Mouse (Mus musculus): ENCODE results near the gene Yap1. TPM values are rescaled to one million over a fixed set of nuclear protein-coding genes. Genes with fewer than 3 reads are reported as not detected.

The Yap1 gene
- 40.4 TPM for polyA plus RNA-seq (2014; fragmentation: Illumina TruSeq; extraction: RNeasy Lipid Tissue Mini Kit (QIAGEN cat#74804); ENCODE audit: low read depth, low replicate concordance)

DNA sequence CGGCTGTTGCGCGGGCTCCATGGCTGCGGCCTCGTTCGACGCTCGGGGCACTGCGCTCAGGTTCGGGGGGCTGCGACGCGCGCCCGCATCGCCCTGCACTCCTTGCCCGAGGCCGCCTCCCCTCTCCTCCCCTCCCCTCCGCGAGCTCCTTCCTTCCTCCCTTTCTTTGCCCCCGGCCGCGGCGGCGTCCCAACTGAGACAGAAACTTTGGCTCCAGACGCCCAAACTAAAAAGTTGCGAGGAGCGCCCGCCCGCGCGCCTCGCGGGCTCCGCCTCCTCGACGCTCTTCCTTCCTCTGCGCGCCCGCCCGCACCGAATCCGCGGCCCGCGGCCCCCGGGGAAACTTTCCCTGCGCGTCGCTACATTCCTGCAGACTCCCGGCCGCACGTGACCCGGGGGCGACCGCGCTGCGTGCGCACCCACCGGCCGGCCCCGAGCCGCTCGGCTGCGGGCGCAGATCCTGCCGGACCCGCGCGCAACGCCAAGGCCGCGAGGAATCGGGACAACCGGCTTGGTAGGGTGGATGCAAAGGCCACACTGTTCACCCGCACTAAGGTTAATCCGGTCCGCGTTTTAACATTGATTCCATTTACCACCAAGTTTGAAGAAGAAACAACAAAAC lies at the start of gene Yap1:
Gene Yap1, minus strand, starts transcription at position 227 of the 622 bp plus-strand sequence.

GRCm38 (mm10) chr9:8042338-8043043 lies 38.1 kb upstream of the Yap1 start, which contains the start of gene Cfap300:
Cfap300 (minus strand) TSS chr9:8042823.

Other genes with a start within 250 kb of the Yap1 start
- gene Tmem123, start 240.6 kb downstream of the Yap1 start, polyA plus RNA-seq (2014; fragmentation: Illumina TruSeq; extraction: RNeasy Lipid Tissue Mini Kit (QIAGEN cat#74804); ENCODE audit: low read depth, low replicate concordance), result 76.7 TPM
- 35.5 TPM for gene Birc2, start 167.5 kb downstream of the Yap1 start, polyA plus RNA-seq (2014; fragmentation: Illumina TruSeq; extraction: RNeasy Lipid Tissue Mini Kit (QIAGEN cat#74804); ENCODE audit: low read depth, low replicate concordance)
- gene Birc3, start 131.4 kb downstream of the Yap1 start, polyA plus RNA-seq (2014; fragmentation: Illumina TruSeq; extraction: RNeasy Lipid Tissue Mini Kit (QIAGEN cat#74804); ENCODE audit: low read depth, low replicate concordance), result 18.3 TPM
- 1.2 TPM for gene Cfap300, start 38.2 kb upstream of the Yap1 start, polyA plus RNA-seq (2014; fragmentation: Illumina TruSeq; extraction: RNeasy Lipid Tissue Mini Kit (QIAGEN cat#74804); ENCODE audit: low read depth, low replicate concordance)
- gene Cep126, start 129.7 kb upstream of the Yap1 start, polyA plus RNA-seq (2014; fragmentation: Illumina TruSeq; extraction: RNeasy Lipid Tissue Mini Kit (QIAGEN cat#74804); ENCODE audit: low read depth, low replicate concordance), result 0.90 TPM

Measured in liver, adult 10 weeks (tissue).